Mouse (Mus musculus) G1E (cell line): ENCODE measurements at regions not wholly inside any gene's neighbourhood (a gene's known extent, or its start where the extent isn't known, plus 50 kb on each side); places are given as distances from the start of the nearest gene placed in this dataset.
"Not testable (repeated sequence)": the region's sequence is repeated elsewhere in the genome, so short reads cannot be mapped to it uniquely, and the experiment has no call there.

ENCODE experiments used
- CTCF ChIP-seq: IDR thresholded peaks from 2 replicates; pipeline ENCODE4 v1.5.1; 2012; ENCODE audit warnings: low read depth, low read length, inconsistent platforms, mixed read lengths
- GATA1 ChIP-seq: IDR thresholded peaks from 2 replicates; pipeline ENCODE4 v1.6.1; 2012; ENCODE audit warnings: borderline replicate concordance, low read length, inconsistent platforms, mixed read lengths
- POLR2AphosphoS5 ChIP-seq: IDR thresholded peaks from 2 replicates; pipeline ENCODE4 v1.6.1; 2012; ENCODE audit warnings: low read depth, low read length, inconsistent platforms; ENCODE audit not compliant: insufficient replicate concordance
- TAL1 ChIP-seq: conservative IDR thresholded peaks from 2 replicates; pipeline ENCODE4 v1.6.1; 2012; ENCODE audit warnings: low read depth, low read length, inconsistent platforms, mixed read lengths

GRCm38 (mm10) chr6:69777322-69777721 lies 1014.7 kb downstream of the Rpia start:
- not testable (repeated sequence) for TF ChIP-seq CTCF, GATA1, POLR2AphosphoS5, TAL1
